Mouse (Mus musculus) heart, postnatal 10 days (tissue): Measurements from ENCODE around the gene Fam166a. TPM values are rescaled to one million over a fixed set of nuclear protein-coding genes. Genes with fewer than 3 reads are reported as not detected.

Experiments
- DNase-seq, 2 experiments: peaks; one replicate each; pipeline ENCODE4 v3.0.0; 2021
- intact Hi-C: fragments of 180-260 bp; cut with DNase I; formaldehyde crosslinking; loops from one replicate; pipeline ENCODE4 v1.15.1; 2025
- total RNA-seq, 2 experiments: library from RNA; stranded (reverse); gene quantifications; 2 replicates each; pipeline ENCODE4 v1.2.3; 2021

The Fam166a gene
- total RNA-seq, 2 experiments from 2014 or later: not detected

DNA sequence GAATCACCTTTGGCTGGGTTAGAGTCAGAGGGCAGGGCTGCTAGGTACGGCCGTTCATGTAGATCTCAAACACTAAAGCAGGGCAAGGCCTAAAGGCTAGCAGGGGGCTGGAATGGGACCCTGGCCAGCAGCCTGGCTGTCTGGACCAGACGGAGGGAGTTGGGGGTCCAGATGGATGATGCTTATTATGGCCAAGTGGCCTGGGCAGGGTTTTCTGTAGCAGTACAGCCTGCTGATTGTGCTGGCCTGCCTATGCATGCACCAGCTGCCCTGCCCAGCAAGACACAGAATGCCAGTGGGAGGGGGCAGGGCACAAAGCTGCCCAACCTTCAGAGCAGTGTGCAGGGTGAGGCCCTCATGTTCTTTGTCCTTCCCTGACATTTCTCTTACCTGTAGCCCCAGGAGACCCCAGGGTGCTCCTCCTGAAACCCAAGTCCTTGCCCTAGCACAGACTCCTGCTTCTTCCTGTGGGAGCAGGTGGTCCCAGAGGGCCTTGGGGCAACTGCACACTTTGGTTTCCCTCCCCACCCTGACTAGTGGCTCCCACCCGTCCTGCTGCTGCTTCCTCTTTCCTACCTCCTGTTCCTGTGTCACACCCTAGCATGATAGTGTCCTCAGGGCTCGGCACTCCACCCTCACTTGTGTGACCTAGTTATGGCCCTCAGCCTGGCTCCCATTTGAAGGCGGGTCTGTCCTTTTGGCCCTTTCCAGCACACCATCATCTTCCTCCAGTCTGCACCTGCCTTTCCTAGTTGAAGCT is 47.5 kb downstream of the Fam166a start:
- no peak for DNase-seq
- intact Hi-C loops: no loop called here

DNA sequence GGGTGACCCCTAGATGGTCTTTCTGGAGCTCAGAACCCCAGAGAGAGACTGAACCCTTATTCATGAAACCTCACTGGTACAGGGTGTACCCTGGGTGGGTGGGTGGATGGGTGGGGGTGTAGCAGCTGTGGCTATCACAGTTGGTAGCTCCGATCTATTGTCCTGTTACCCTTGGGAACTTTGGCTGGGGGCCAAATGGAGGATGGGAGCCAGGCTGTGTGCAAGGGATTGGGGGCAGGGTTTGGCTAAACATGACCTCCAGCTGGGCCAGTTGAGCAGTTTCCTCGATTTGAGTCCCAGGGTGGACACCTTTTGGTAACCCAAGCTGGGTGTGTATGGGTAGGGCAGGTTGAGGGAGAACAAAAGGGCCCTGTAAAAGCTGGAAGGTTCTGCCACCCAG is 48.2 kb downstream of the Fam166a start:
- DNase-seq: peak; percentile 32 to 52
- intact Hi-C loops: no loop called here

DNA sequence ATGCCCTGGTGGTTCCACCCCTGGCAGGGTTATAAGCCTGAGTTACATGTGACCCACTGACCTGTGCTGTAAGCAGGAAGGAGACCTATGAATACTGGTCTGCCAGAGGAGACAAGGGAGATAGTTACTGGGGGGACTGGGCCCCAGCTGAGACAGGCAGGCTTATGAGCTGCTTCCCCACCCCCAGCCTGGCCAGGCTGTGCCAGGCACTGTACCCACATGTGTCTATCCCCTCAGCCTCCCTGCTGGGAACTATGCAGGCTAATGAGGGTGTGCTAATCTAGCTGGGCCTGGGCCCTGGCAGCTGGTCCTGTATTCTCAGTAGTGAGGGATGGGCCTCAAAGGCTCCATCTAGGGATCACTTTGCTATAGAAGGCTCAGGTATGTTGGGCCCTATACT is 48.7 kb downstream of the Fam166a start:
- intact Hi-C loops: no loop called here
- no peak for DNase-seq

DNA sequence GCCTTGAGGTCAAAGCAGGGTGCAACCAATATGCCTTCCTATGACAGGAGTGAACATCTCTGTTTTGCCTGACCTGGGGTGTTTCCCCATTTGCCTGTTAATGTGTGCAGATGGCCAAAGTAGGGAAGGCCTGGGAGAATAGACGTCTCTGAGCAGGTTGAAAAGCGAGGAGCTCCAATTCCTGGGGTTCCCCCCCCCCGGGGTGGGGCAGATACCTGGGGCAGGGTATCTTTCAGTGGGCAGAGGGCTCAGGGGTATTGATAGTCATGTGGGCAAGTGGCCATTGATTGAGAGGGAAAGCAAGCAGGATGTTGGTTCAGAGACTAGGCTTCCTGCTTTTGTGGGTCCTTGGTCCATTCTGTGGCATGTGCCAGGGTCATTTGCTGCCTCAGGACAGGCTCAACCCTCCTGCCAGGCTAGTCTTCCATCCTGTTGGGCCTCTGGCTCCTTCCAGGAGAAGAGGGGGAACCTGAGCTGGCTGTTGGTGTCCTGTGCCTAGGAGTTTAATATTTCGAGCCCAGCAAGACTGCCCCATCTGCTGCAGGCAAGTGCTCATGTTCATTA is 49.3 kb downstream of the Fam166a start:
- no peak for DNase-seq
- intact Hi-C loops: no loop called here

Other genes with a start within 250 kb of the Fam166a start
- 10 to 100 TPM; 87.3 to 88.0 TPM for gene Mrpl41, start 243.6 kb upstream of the Fam166a start, total RNA-seq
- 10 to 100 TPM; 19.5 to 20.5 TPM for gene Pnpla7, start 242.7 kb upstream of the Fam166a start, total RNA-seq
- gene Nsmf, start 164.4 kb upstream of the Fam166a start, total RNA-seq: 10 to 100 TPM; 37.5 to 39.1 TPM
- gene Entpd8, start 138.4 kb upstream of the Fam166a start, total RNA-seq: not detected
- gene Noxa1, start 123.6 kb upstream of the Fam166a start, total RNA-seq: not detected
- 10 to 100 TPM; 23.9 to 25.1 TPM for gene Nrarp, start 38.0 kb upstream of the Fam166a start, total RNA-seq
- 1 to 10 TPM; 5.6 to 6.5 TPM for gene Tor4a, start 21.9 kb upstream of the Fam166a start, total RNA-seq
- gene Nelfb, start 7.3 kb upstream of the Fam166a start, total RNA-seq: 10 to 100 TPM; 40.7 to 46.0 TPM
- gene Stpg3, start 4.1 kb upstream of the Fam166a start, total RNA-seq: not detected
- 100 to 1,000 TPM; 258 to 286 TPM for gene Tubb4b, start 6.0 kb downstream of the Fam166a start, total RNA-seq
- not detected for gene Slc34a3, start 15.6 kb downstream of the Fam166a start, total RNA-seq
- gene Rnf224, start 18.0 kb downstream of the Fam166a start, total RNA-seq: not detected
- gene Rnf208, start 23.5 kb downstream of the Fam166a start, total RNA-seq: 1 to 10 TPM; 1.3 TPM
- gene Cysrt1, start 23.7 kb downstream of the Fam166a start, total RNA-seq: not detected
- gene AL732309.1, start 28.1 kb downstream of the Fam166a start, total RNA-seq: 1 to 10 TPM; 1.4 to 1.7 TPM
- gene Tmem203, start 36.7 kb downstream of the Fam166a start, total RNA-seq: 10 to 100 TPM; 16.4 to 18.2 TPM
- 1 to 10 TPM; 5.0 to 7.5 TPM for gene Tprn, start 43.9 kb downstream of the Fam166a start, total RNA-seq
- gene Ssna1, start 53.7 kb downstream of the Fam166a start, total RNA-seq: 10 to 100 TPM; 49.4 to 55.2 TPM
- gene Anapc2, start 53.7 kb downstream of the Fam166a start, total RNA-seq: 10 to 100 TPM; 48.6 to 54.0 TPM
- gene Tmem210, start 69.4 kb downstream of the Fam166a start, total RNA-seq: not detected
- gene Lrrc26, start 71.2 kb downstream of the Fam166a start, total RNA-seq: not detected
- not detected for gene Grin1, start 100.4 kb downstream of the Fam166a start, total RNA-seq
- gene Man1b1, start 113.6 kb downstream of the Fam166a start, total RNA-seq: 10 to 100 TPM; 28.2 TPM
- gene Dpp7, start 137.6 kb downstream of the Fam166a start, total RNA-seq: 1 to 10 TPM; 3.6 to 3.8 TPM
- 1 to 10 TPM; 7.1 to 9.4 TPM for gene Uap1l1, start 146.9 kb downstream of the Fam166a start, total RNA-seq
- gene Sapcd2, start 153.6 kb downstream of the Fam166a start, total RNA-seq: 1 to 10 TPM; 2.8 to 4.7 TPM
- gene Entpd2, start 177.1 kb downstream of the Fam166a start, total RNA-seq: 10 to 100 TPM; 14.9 to 17.2 TPM
- 10 to 100 TPM; 37.9 to 39.7 TPM for gene Npdc1, start 180.6 kb downstream of the Fam166a start, total RNA-seq
- gene Fut7, start 204.5 kb downstream of the Fam166a start, total RNA-seq: under 1 TPM in 1 of 2 experiments, not detected in 1; 0.12 TPM
- 10 to 100 TPM; 21.2 to 21.9 TPM for gene Abca2, start 210.0 kb downstream of the Fam166a start, total RNA-seq
- gene Clic3, start 238.1 kb downstream of the Fam166a start, total RNA-seq: 1 to 10 TPM; 3.3 to 3.7 TPM
- gene Paxx, start 242.3 kb downstream of the Fam166a start, total RNA-seq: 10 to 100 TPM; 33.3 to 39.5 TPM